Mouse (Mus musculus): Measurements from ENCODE around the gene Atrn. TPM values are rescaled to one million over a fixed set of nuclear protein-coding genes. Genes with fewer than 3 reads are reported as not detected.

The Atrn gene
- 2.6 and 3.0 TPM in 2 replicates for polyA plus RNA-seq (2015; fragmentation: Nextera tagmentation; extraction: Ambion mirVana)

GRCm38 (mm10) chr2:130905751-130906583 is at the start of gene Atrn, which contains the start of gene 4930402H24Rik:
TSS of gene Atrn (plus strand) at chr2:130906495.
TSS of gene 4930402H24Rik (minus strand) at chr2:130906406.
- ATAC-seq (ENCODE audit: low read depth): peak; percentile 99
- H3K4me2 ChIP-seq (ENCODE audit: low read depth, low read length): peak within 1 kb of the TSS; percentile 92
- peak within 1 kb of the TSS; percentile 93 for H3K9ac ChIP-seq (ENCODE audit: low read depth, low read length)
- H3K27me3 ChIP-seq (ENCODE audit: control insufficient read depth, insufficient read depth, low read depth, low read length): no peaks in the 10 kb centered on the region
- 3% methylated on average over 49 of the region's 50 CpGs for WGBS (ENCODE audit: insufficient replicate concordance)
- H3K27ac ChIP-seq (ENCODE audit: low read length): peak within 1 kb of the TSS; percentile 69
- H3K4me3 ChIP-seq (ENCODE audit: low read depth, low read length): peak within 1 kb of the TSS; percentile 96
- H3K9me3 ChIP-seq (replicated peaks; ENCODE audit: control insufficient read depth, low read length): no peaks in the 10 kb centered on the region
- no peaks in the 10 kb centered on the region for H3K36me3 ChIP-seq (ENCODE audit: control insufficient read depth, insufficient read depth)
- peaks cover 16% of the 10 kb centered on the region for H3K4me1 ChIP-seq (ENCODE audit: control insufficient read depth, low read depth, low read length)

- Histone ChIP-seq H3K27ac (ENCODE audit: low read length) (no peak overlapping the region), H3K36me3 (ENCODE audit: control insufficient read depth, insufficient read depth) (no peaks in the 10 kb centered on the region), H3K4me2 (ENCODE audit: low read depth, low read length) (no peak overlapping the region), H3K4me1 (ENCODE audit: control insufficient read depth, low read depth, low read length) (no peaks in the 10 kb centered on the region), H3K9ac (ENCODE audit: low read depth, low read length) (no peak overlapping the region), H3K27me3 (ENCODE audit: control insufficient read depth, insufficient read depth, low read depth, low read length) (no peaks in the 10 kb centered on the region), H3K4me3 (ENCODE audit: low read depth, low read length) (no peak overlapping the region), H3K9me3 (replicated peaks; ENCODE audit: control insufficient read depth, low read length) (no peaks in the 10 kb centered on the region)
- 58% methylated on average over 3 of the region's 3 CpGs for WGBS (ENCODE audit: insufficient replicate concordance)
- ATAC-seq (ENCODE audit: low read depth): no peak
These were observed 44.2 kb upstream of the Atrn start for GRCm38 (mm10) chr2:130862091-130862490.

DNA sequence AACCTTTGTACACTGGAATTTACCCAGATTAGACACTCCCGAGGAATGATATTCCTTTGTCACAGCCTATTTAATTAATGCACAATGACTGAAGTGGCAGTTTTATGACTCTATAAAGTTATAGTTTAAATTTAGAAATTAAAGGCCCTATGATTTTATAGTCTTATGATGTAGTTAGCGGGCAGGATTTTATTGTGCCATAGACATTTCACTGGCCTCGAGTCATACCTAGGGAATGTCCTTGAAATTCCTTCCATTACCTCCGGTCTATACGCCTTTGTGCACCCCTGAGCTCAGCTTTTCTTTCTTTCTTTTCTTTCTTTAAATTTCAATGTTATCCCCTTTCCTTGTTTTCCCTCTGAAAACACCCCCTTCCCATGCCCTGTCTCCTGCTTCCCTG is 35.4 kb upstream of the Atrn start:
- H3K27ac ChIP-seq (ENCODE audit: low read length): no peak overlapping the region
- no peaks in the 10 kb centered on the region for H3K27me3 ChIP-seq (ENCODE audit: control insufficient read depth, insufficient read depth, low read depth, low read length)
- no peaks in the 10 kb centered on the region for H3K4me1 ChIP-seq (ENCODE audit: control insufficient read depth, low read depth, low read length)
- H3K9me3 ChIP-seq (replicated peaks; ENCODE audit: control insufficient read depth, low read length): no peaks in the 10 kb centered on the region
- no peak for ATAC-seq (ENCODE audit: low read depth)
- no peak overlapping the region for H3K4me3 ChIP-seq (ENCODE audit: low read depth, low read length)
- no peaks in the 10 kb centered on the region for H3K36me3 ChIP-seq (ENCODE audit: control insufficient read depth, insufficient read depth)
- H3K4me2 ChIP-seq (ENCODE audit: low read depth, low read length): no peak overlapping the region
- WGBS (ENCODE audit: insufficient replicate concordance): 78% methylated on average over 5 of the region's 5 CpGs
- H3K9ac ChIP-seq (ENCODE audit: low read depth, low read length): no peak overlapping the region

- ATAC-seq (ENCODE audit: low read depth): no peak
- H3K27me3 ChIP-seq (ENCODE audit: control insufficient read depth, insufficient read depth, low read depth, low read length): no peaks in the 10 kb centered on the region
- 53% methylated on average over 3 of the region's 3 CpGs for WGBS (ENCODE audit: insufficient replicate concordance)
These were observed 28.9 kb upstream of the Atrn start for GRCm38 (mm10) chr2:130877376-130877775.

DNA sequence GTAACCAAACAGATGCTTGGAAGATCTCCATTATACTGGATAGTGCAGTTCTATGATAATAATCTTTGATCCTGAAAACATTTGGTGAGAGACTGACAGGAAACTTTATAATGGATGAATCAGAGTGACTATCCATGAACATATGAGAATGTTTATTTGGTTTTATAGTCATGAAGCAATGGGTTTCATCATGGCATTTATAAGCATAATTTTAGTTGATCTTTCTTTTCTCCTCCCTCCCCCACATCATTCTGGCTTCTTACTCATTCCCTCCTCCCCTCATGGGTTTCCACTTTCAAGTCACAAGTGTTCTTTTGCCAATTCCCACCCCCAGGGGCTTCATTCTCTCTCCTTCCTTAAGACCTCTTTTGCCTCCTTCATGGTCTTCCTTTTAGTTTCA is 19.3 kb upstream of the Atrn start:
- H3K36me3 ChIP-seq (ENCODE audit: control insufficient read depth, insufficient read depth): no peaks in the 10 kb centered on the region
- no peak overlapping the region for H3K27ac ChIP-seq (ENCODE audit: low read length)
- H3K27me3 ChIP-seq (ENCODE audit: control insufficient read depth, insufficient read depth, low read depth, low read length): no peaks in the 10 kb centered on the region
- ATAC-seq (ENCODE audit: low read depth): no peak
- H3K4me2 ChIP-seq (ENCODE audit: low read depth, low read length): no peak overlapping the region
- no peaks in the 10 kb centered on the region for H3K9me3 ChIP-seq (replicated peaks; ENCODE audit: control insufficient read depth, low read length)
- H3K4me3 ChIP-seq (ENCODE audit: low read depth, low read length): no peak overlapping the region
- no peak overlapping the region for H3K9ac ChIP-seq (ENCODE audit: low read depth, low read length)
- no peaks in the 10 kb centered on the region for H3K4me1 ChIP-seq (ENCODE audit: control insufficient read depth, low read depth, low read length)

More at GRCm38 (mm10) chr2:130877376-130877775, 28.9 kb upstream of the Atrn start:
- H3K4me3 ChIP-seq (ENCODE audit: low read depth, low read length): no peak overlapping the region
- H3K36me3 ChIP-seq (ENCODE audit: control insufficient read depth, insufficient read depth): no peaks in the 10 kb centered on the region
- no peak overlapping the region for H3K27ac ChIP-seq (ENCODE audit: low read length)
- no peak overlapping the region for H3K4me2 ChIP-seq (ENCODE audit: low read depth, low read length)
- no peaks in the 10 kb centered on the region for H3K9me3 ChIP-seq (replicated peaks; ENCODE audit: control insufficient read depth, low read length)
- H3K4me1 ChIP-seq (ENCODE audit: control insufficient read depth, low read depth, low read length): no peaks in the 10 kb centered on the region
- H3K9ac ChIP-seq (ENCODE audit: low read depth, low read length): no peak overlapping the region

DNA sequence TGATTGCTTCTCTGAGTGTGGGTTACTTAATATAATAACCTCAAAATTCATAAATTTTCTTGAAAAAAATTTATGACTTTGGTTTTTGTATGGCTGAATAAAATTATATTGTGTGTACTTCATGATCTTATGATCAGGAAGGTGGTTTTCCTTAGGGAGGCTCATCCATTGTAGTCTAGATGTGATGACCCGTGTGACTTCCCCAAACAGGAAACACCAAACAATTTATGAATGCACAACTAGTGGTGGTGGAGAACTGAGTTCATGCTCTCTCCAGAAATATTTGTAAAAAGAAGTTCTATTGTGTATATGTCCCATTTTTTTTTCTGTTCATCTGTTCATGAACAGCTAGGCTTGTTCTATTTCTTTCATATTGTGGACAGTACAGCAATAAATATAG is 18.8 kb upstream of the Atrn start:
- Histone ChIP-seq H3K9ac (ENCODE audit: low read depth, low read length) (no peak overlapping the region), H3K36me3 (ENCODE audit: control insufficient read depth, insufficient read depth) (no peaks in the 10 kb centered on the region), H3K27me3 (ENCODE audit: control insufficient read depth, insufficient read depth, low read depth, low read length) (no peaks in the 10 kb centered on the region), H3K4me1 (ENCODE audit: control insufficient read depth, low read depth, low read length) (no peaks in the 10 kb centered on the region), H3K4me2 (ENCODE audit: low read depth, low read length) (no peak overlapping the region), H3K4me3 (ENCODE audit: low read depth, low read length) (no peak overlapping the region), H3K9me3 (replicated peaks; ENCODE audit: control insufficient read depth, low read length) (no peaks in the 10 kb centered on the region), H3K27ac (ENCODE audit: low read length) (no peak overlapping the region)
- ATAC-seq (ENCODE audit: low read depth): no peak
- 38% methylated on average over 1 of the region's 1 CpGs for WGBS (ENCODE audit: insufficient replicate concordance)

DNA sequence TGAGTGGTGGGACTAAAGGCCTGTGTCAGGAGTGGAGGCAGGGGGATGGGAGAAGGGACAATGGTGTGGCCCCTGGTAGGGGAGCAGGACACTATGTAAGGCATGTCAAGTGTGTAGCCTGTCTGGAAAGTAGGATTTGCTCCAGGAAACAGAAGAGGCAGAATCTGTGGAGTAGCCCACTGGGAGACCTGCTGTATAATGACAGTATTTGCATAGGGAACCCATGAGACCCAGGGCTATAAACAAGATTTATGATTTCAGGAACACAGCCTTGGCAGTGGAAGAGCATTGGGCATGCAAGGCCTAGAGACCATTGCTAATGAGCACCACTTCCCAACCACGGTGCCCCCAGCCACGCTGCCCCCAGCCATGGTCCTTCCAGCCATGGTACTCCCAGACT is 9.4 kb upstream of the Atrn start:
- Histone ChIP-seq H3K9ac (ENCODE audit: low read depth, low read length) (no peak overlapping the region), H3K27ac (ENCODE audit: low read length) (0 out of 2 replicates have a peak overlapping the region, but pooled peaks have one; percentile 31), H3K27me3 (ENCODE audit: control insufficient read depth, insufficient read depth, low read depth, low read length) (no peaks in the 10 kb centered on the region), H3K9me3 (replicated peaks; ENCODE audit: control insufficient read depth, low read length) (no peaks in the 10 kb centered on the region), H3K4me2 (ENCODE audit: low read depth, low read length) (no peak overlapping the region), H3K4me3 (ENCODE audit: low read depth, low read length) (no peak overlapping the region), H3K4me1 (ENCODE audit: control insufficient read depth, low read depth, low read length) (no peaks in the 10 kb centered on the region), H3K36me3 (ENCODE audit: control insufficient read depth, insufficient read depth) (no peaks in the 10 kb centered on the region)
- WGBS (ENCODE audit: insufficient replicate concordance): 69% methylated on average over 2 of the region's 2 CpGs
- no peak for ATAC-seq (ENCODE audit: low read depth)

DNA sequence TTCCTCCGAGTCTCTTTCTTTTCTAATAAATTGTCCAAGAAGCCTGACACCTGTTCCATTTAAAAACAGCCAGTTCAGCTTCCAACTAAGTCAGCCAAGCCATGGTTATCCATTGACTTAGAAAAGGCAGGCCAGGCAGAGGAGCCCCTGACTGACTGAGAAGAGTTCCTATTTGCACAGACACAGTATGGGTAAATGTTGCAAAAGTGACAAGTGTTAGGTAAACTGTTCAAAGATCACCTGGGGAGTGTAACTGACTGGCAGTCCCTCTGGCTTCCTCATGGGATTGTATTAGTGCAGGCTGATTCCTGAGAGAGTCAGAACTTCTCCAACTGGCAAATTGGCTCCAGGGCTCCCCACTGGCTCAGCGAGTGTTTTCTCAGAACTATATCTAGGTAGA is 8.4 kb upstream of the Atrn start:
- no peak overlapping the region for H3K9ac ChIP-seq (ENCODE audit: low read depth, low read length)
- no peak overlapping the region for H3K4me3 ChIP-seq (ENCODE audit: low read depth, low read length)
- peak; percentile 91 for ATAC-seq (ENCODE audit: low read depth)
- peak overlapping the region; percentile 79 for H3K27ac ChIP-seq (ENCODE audit: low read length)
- 54% methylated on average over 2 of the region's 2 CpGs for WGBS (ENCODE audit: insufficient replicate concordance)
- H3K9me3 ChIP-seq (replicated peaks; ENCODE audit: control insufficient read depth, low read length): no peaks in the 10 kb centered on the region
- H3K27me3 ChIP-seq (ENCODE audit: control insufficient read depth, insufficient read depth, low read depth, low read length): no peaks in the 10 kb centered on the region
- H3K4me2 ChIP-seq (ENCODE audit: low read depth, low read length): no peak overlapping the region; the same call in 1 of the 2 replicates
- no peaks in the 10 kb centered on the region for H3K36me3 ChIP-seq (ENCODE audit: control insufficient read depth, insufficient read depth)
- no peaks in the 10 kb centered on the region for H3K4me1 ChIP-seq (ENCODE audit: control insufficient read depth, low read depth, low read length)

- no peaks in the 10 kb centered on the region for H3K36me3 ChIP-seq (ENCODE audit: control insufficient read depth, insufficient read depth)
- H3K4me3 ChIP-seq (ENCODE audit: low read depth, low read length): no peak overlapping the region
- 46% methylated on average over 2 of the region's 2 CpGs for WGBS (ENCODE audit: insufficient replicate concordance)
- no peaks in the 10 kb centered on the region for H3K4me1 ChIP-seq (ENCODE audit: control insufficient read depth, low read depth, low read length)
- H3K9me3 ChIP-seq (replicated peaks; ENCODE audit: control insufficient read depth, low read length): no peaks in the 10 kb centered on the region
- H3K27me3 ChIP-seq (ENCODE audit: control insufficient read depth, insufficient read depth, low read depth, low read length): no peaks in the 10 kb centered on the region
- peak overlapping the region; percentile 79 for H3K27ac ChIP-seq (ENCODE audit: low read length)
- ATAC-seq (ENCODE audit: low read depth): peak; percentile 78
- no peak overlapping the region for H3K9ac ChIP-seq (ENCODE audit: low read depth, low read length)
- peak overlapping the region; percentile 11; the same call in 1 of the 2 replicates for H3K4me2 ChIP-seq (ENCODE audit: low read depth, low read length)
These were observed 7.5 kb upstream of the Atrn start for GRCm38 (mm10) chr2:130898783-130899182.
